Mouse (Mus musculus): ENCODE measurements at regions not wholly inside any gene's neighbourhood (a gene's known extent, or its start where the extent isn't known, plus 50 kb on each side); places are given as distances from the start of the nearest gene placed in this dataset.
"Not testable (repeated sequence)": the region's sequence is repeated elsewhere in the genome, so short reads cannot be mapped to it uniquely, and the experiment has no call there.

DNA sequence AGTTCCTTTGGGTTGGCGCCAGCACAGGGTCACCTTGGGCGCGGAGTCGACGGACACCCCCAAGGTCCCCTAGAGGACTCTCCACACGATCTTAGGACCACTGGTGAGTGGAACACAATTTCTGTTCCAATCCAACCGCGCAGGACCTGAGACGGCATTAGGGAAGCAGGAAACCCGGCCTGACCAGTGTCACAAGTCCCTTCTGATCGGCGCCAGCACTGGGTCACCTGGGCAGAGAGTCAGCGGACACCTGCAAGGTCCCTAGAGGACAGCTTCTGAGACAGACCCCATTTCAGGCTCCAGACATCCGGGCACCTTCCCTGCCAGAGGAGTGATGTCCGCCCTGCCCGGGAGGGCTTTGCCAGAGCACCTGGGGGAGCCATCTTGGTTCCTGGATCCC lies 74.2 kb upstream of the Cdh13 start:
- not testable (repeated sequence) for DNase-seq (ENCODE audit: low spot score in 2 of 2)

DNA sequence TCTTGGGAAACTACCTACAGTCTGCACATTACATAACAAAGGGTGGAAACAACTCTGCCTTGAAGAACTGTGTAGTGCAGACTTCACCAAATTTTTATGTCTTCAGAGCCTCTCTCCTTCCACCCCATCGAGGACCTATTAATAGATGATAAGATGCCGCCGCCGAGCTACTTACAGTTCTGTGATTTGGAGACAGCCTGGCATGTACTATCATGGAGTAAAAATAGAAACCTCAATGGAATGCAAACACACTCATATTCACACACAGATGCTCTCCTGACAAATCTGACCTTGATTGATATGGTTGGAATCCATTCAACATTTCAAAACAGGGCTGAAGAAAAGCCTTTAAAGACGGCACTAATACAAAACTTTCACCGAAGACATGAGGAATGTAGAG lies 92.7 kb upstream of the Cdh13 start:
- no peak for DNase-seq (ENCODE audit: low spot score in 2 of 2)

DNA sequence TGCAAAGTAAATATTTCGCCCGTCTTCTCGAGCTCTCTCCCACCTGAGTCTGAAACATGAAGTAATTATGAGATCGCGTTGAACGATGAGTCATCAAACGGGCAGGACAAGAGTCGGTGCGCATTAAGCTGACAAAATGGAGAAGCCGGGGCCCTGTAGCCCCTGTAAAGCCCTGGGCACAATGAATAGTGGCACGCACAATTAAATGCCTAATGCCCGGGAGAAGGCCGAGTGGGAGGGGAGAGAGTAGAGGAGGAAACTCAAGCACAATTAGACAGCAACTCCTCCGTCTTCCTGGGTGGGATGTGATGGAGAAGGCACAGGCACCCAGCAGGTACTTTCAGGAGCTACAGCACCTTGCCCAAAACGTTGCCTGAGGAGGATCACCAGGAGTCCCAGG lies 94.3 kb upstream of the Cdh13 start:
- DNase-seq (ENCODE audit: low spot score in 2 of 2) = no peak

DNA sequence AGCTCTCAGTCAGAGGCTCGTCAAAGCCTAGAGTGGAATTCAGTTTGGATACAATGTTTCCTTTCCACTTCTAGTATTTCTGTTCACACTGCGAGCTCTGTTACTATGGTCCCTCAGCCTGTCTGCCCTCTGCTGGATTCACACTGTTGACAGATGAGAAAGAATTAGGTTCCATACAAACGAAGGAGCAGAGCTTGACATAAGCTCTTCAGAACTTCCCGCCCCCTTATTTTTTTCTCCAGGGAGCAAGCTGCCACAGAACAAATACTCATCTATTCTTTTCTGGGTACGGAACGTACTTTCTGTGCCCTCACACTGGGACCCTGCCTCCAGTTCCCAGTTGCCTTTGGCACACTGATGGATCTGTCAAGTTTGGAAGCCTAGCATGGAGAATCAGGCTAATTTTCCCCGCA lies 114.5 kb upstream of the Cdh13 start:
- peak in 1 of 2 experiments; percentile 30 for DNase-seq (ENCODE audit: low spot score in 2 of 2)

DNA sequence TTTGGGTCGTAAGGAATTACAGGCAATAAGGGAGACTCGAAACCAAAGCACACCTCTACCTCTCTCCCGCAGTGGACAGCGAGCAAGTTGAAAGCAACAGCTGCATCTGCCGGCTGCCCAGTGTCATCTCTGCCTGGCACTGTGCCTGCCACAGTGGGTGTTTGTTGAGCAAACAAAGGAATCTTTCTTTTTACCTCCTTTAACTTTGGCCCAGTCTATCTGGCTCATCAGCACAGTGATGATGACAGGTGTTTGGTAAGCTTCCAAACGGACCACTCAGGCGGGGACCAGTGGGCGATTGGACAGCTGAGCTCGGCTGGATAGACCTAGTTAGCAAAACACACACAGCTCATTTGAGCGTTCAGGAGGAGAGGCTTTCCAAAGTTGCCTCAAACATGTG lies 121.4 kb upstream of the Cdh13 start:
- DNase-seq (ENCODE audit: low spot score in 2 of 2) = peak; percentile 28 to 32

DNA sequence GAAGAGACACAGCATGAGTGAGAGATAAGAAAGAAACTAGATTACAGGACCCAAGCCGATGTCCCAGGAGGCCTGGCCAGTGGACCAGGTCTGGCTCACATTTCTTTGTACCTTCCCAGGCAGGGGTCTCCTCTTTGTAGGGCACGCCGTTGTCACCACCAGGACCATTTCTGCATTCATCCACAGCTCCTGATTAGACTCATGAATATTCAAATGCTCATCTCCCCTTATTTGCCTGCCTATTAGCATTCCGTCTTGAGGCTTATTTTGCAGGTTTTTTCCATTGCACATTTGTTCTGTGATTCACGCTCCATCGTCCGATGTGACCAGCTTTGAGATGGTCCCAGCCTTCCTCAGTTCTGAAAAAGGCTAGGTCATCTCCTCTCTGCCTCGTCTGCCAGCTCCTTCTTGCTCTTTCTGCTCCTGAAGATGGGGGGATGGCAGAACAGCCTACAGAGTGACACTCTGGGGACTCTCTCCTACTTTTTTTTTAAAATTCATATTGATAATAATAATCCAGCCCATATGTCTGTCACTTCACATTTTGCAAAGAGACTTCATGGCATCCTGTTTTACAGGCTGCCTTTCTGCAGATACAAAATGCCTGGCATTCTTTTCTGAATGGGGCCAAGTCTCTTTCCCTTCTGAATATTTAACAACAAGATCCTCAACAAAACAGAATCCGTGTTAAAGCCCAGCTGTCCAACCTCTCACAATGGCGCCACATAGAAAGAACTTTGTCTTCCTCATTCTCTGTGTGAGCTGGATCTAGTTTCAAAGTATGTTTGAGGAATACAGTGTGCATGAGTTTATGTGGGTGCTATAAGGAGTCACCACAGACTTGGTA lies 136.0 kb upstream of the Cdh13 start:
- peak in 1 of 2 experiments; percentile 15 for DNase-seq (ENCODE audit: low spot score in 2 of 2)

DNA sequence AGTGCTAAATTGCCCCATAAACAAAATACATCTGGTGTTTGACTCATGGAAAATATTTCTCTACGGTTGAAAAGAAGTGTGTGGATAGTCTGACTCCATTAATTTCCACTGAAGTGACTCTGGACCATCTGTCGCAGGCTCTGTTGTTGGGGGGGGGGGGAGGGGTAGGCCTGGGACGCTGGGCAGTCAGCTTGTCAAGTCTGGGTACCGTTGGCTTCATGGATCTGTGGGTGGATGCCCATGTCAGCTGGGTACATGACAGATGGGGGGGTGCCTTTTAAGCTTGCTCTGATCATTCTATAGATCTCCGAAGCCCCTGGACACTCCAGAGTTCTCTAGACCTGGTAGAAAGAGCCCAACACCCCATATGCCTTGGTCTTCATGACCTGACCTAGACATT lies 139.0 kb upstream of the Cdh13 start:
- no peak for DNase-seq (ENCODE audit: low spot score in 2 of 2)

DNA sequence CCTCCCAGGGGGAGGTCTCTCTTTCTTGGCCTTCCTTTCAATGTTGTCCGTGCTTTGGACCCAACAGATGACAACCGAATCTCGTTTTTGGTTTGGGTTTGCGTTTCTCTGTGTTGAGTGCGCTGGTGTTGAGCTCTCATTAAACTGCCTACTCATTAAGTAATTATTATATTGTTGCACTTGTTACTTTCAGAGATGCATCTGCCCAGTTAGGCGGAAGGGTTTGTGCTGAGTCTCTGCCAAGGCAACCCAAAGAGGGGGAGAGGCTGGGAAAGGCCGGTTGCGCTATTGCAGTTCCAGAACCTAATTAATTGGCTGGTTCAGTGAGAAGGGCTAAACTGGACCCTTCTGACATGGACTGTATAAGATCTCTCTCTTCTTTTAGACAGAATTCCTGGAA lies 141.2 kb upstream of the Cdh13 start:
- no peak for DNase-seq (ENCODE audit: low spot score in 2 of 2)

DNA sequence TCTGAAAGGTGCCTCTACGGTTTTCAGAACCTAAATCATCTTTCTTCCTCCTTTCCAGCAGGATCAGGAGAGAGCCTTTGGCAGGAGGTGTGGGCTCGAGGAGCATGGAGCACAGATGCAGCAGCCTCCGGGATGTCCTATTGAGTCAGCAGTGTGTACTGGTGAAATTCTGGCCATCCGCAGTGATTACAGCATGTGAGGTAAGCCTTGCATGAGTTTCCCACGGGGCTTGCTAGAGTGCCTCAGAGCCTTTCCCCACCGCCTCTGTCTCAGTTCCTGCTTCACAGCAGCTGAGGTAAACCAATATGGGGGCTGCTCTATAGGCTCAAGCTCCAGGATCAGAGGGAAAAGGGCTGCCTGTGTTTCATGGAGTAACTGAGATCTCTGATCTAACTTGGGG lies 143.6 kb upstream of the Cdh13 start:
- DNase-seq (ENCODE audit: low spot score in 2 of 2) = no peak

DNA sequence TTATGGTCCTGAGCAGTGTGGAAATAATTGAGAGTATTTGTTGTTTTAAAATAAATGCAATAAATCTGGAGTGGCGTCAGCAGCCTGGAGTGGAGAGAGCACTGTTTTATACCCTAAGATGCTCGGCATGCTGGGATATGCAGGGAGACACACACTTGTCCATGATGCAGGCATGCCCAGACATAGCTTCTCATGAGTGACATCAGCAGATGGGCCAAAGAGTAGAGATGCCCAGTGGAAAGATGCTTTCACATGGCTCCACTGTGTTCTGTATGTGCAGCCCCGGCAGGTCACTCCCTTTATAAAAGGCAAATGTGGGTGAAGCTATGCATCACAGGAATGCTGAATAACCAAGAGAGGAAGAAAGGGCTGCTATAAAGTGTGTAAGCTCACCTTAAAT lies 145.7 kb upstream of the Cdh13 start:
- no peak for DNase-seq (ENCODE audit: low spot score in 2 of 2)

DNA sequence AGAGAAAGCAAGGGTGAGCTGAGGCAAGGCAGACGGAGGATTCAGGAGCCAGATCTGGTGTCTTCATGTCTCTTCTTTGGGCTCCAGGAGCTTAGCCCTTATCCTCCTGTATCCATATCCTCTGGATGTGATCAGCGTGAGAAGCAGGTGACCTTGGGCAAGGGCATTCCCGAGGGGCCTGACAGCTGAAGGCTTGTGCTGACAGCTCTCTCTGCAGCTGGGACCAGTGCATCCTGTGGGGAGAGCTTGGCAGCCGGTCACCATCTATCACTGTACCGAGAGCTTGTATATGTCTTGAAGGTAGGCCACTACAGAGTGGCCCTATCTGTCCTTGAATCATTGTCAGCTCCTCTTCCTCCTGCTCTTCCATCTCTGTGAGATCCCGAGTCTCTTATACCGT lies 158.5 kb upstream of the Cdh13 start:
- DNase-seq (ENCODE audit: low spot score in 2 of 2) = no peak

DNA sequence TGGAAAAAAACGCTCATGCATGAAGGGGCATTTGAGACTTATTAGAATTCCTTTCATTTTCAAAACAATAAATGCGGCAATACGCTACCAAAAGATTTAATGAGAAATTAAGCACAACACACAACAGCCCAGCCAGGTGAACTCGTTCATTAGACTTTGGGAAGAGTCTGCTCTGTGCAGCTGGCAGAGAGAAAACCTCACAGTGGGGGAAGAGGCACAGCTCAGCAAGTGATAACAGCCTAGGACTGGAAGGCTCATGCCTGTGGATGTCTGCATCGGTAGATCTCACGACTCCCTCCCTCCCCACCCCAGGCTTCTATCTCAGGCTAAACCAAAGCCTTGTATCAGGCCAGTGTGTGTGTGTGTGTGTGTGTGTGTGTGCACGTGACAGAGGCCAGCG lies 169.3 kb upstream of the Cdh13 start:
- no peak for DNase-seq (ENCODE audit: low spot score in 2 of 2)

DNA sequence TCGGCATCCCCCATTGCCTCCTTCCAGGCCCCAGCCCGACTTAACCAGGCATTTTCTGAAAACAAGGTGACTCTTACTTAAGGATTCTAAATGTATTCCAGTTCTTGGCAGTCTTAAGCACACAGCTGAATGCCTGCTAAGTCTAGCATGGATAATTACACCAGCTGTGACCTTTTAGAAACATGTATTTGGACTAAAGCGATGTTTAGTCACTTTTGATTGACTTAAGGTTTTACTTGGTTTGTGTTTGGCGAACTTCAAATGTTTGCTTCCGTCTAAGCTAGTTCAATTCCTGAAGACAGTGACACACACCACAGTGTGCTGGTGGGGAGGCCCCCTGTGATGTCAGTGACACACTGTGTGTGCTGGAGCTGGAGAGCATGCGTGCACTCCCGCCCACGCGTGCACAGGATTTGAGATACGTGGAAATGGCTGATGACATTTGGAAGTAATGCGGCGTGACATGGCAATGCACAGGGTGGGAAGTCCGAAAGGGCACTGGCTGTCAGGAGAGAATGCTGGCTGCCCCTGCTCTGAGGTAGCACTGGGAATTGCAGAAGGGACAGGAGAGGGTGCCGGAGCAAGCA lies 179.0 kb upstream of the Cdh13 start:
- DNase-seq (ENCODE audit: low spot score in 2 of 2) = no peak

DNA sequence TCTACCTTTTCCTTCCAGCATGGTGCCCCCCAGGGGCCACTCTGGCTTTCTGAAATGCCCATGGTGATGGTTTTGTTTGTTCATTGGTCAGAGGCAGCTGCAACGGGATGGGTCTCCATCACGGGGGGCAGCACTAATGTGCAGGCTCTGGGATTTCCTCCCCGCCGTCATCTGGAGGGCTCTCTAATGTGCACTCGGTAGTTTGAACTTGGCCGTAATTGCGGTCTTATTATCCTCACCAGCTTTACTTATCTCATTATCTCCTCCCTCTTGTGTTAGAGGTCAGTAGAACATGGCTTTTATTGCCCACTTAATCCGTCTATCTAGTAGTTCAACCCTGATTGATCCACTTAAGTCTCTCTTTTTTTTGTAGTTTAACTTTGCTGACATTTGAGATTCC lies 182.2 kb upstream of the Cdh13 start:
- no peak for DNase-seq (ENCODE audit: low spot score in 2 of 2)

DNA sequence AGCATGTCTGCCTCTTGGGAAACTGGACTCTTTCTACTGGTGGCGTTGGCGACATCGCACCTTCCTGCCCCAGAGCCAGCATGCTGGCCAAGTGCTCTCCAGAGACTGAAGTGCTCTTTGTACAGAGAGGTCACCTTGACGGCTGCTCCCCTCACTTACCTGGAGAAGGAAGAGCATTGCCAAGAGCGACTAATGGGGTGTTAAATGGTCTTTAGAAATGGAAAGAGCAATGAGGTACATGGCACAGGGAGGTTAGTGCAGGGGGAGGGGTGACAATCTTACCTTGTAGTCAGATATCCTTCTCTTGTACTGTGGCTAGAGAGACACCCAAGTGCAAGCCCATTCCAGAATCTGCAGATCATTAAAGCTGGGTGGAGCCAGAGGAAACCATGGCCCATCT lies 220.8 kb upstream of the Cdh13 start:
- no peak for DNase-seq (ENCODE audit: low spot score in 2 of 2)

DNA sequence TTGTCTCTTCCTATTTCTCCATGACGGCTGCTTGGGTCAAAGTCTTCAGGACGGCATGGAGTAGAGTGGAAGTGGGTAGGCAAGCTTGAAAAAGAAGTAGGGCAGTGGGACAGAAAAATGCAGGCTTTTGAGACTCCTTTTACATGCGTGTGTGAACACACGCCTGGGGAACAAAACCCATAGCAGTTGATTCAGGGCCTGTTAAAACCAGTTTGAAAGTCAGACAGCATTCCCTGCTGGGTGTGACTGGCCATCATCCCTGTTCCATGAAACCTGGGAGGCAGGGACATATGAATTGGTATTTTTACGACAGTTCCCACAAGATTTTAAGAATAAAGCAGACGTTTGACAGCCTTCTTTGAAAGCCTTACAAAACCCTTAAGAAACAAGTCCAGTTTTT lies 226.8 kb upstream of the Cdh13 start:
- no peak for DNase-seq (ENCODE audit: low spot score in 2 of 2)

DNA sequence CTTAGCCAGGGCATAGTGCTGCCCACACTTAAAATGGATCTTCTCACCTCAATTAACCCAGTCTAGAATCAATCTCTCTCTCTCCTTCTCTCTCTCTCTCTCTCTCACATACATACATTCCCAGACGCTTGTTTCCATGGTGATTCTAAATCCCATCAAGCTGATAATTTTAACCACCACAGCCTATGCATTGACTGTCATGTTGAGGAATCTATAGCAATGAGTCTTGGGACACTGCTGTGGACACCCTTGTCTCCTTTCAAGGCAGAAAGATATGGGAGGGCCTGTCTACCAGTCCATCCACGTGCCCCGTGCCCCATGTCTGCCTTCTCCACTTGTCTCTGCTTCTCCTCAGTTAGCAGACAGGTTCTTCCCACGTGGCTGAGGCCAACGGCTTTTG lies 228.0 kb upstream of the Cdh13 start:
- no peak for DNase-seq (ENCODE audit: low spot score in 2 of 2)

DNA sequence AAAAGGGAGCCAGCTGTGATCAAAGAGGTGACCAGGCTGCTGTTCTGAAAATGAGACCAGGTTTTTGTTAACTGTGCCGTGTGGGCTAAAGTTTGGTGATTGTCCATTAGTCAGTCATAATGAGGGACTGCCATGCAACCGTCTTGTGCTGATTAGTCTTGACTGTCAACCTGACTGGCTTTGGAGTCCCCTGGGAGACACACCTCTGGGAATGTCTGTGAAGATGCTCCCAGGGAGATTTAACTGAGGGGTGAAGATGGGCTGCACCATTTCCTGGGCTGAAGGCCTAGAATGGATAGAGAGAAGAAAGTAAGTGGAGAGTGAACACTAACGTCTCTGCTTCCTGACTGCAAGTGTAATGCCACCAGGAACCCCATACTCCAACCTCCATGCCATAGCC lies 233.1 kb upstream of the Cdh13 start:
- DNase-seq (ENCODE audit: low spot score in 2 of 2) = no peak

DNA sequence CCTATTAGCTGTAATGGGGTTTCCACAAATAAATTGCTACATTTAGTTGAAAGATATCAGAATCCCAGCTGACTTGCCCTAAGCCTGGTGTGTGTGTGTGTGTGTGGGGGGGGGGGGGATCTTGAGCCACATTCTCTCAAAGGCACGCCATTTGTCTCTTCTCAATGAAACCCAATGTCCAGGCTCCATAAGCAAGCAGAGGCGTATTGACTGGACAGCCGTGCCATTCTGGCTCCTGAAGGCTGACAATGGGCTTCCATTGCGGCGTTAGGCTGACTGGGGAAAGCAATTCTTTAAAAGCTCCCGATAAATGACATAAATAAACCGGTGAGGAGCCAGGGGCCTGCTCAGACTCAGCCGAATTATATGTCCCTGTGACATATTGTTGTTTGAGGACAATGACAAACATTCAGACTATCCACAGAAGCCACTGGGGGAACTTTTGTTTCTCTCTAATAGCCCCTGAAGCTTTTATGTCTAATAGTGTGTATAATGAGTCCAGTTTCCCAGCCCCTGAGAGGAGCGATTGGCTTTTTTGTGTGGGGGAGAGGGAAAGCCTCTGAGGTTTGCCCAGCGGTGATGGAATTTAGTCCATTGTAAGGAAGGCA lies 240.6 kb upstream of the Mphosph6 start:
- DNase-seq (ENCODE audit: low spot score in 2 of 2) = no peak

DNA sequence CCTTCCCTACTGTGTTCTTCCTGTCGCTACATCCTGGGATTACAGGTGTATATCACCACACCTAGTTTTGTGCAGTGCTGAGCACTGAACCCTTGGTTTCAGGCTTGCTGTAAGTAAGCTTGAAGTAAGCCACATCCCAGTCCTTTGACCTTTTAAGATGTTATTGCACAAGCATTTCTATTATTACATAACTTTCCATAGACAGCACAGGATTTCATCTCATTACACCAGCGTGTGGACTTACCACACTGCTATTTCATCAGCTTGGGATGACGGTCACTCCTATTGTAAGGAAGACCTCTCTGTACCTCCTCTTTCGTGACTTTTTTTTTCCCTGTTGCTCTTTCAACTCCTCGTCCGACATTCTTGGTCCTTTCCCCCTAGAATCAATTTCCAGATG lies 239.5 kb upstream of the Mphosph6 start:
- DNase-seq (ENCODE audit: low spot score in 2 of 2) = no peak

DNA sequence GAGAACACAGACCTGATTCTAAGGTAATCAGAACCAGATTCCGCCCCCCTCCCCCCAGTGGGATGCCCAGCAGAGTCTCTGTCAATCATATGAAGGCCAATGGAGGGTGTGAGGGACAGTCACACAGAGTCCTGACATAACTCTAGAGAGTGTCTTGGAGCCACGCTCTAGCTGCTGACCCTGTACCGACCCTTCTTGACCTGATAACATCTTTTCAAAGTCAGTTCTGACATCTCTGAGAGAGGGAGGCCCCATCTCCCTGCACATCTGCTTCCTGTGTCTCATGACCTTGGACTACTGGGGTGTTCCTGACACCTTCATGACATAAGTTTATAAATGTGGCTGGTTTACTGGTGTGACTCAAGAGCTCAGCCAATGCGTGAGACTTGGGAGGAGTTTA lies 236.1 kb upstream of the Mphosph6 start:
- DNase-seq (ENCODE audit: low spot score in 2 of 2) = no peak

DNA sequence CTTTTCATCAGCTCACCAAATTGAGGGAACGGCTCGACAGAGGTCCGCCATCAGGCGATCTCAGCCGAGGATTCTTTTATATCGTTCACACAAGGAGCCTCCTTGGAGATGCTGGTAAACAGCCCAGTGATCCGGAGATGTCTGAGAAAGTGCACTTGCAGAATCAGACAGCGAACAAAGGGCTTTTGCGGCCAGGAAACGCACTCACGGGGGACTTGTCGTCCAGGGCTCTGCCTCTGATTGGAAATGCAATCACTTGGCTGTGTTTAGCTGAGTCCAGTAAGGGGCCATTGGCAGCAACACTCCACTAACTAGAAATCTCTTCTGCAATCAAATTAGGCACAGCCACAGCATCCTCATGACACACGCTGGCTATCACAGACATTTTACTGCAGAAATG lies 232.3 kb upstream of the Mphosph6 start:
- DNase-seq (ENCODE audit: low spot score in 2 of 2) = peak in 1 of 2 experiments; percentile 16

DNA sequence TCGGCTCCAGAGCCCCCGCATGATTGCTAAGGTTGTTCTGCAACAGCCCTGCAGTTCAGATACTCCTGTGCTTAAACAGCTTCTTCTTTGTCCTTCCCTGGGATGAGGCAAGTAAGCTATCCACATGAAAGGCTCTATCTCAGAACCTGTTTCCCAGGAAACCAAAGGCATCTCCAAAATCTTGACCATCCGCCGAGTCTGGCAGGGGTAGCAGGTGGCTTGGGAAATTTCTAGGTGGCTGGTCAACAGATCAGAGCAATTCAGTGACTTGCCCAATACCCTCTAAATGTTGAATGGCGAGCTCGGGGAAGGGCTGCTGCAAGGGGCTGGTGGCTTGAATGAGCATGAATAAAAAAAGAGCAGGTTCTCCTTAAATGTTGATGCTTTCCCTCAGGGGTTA lies 229.7 kb upstream of the Mphosph6 start:
- DNase-seq (ENCODE audit: low spot score in 2 of 2) = no peak

Measured in layer of hippocampus, adult 8-10 months (tissue).